Mouse (Mus musculus) heart, adult 2 months (tissue): ENCODE results near the gene Atp2a3.

ENCODE experiments used
- CTCF ChIP-seq: fragments of 200-600 bp; IDR thresholded peaks from 2 replicates; pipeline ENCODE4 v1.8.1; 2022; ENCODE audit warnings: antibody characterized with exemption, mild to moderate bottlenecking, moderate library complexity
- EP300 ChIP-seq: fragments of 200-500 bp; IDR thresholded peaks from 2 replicates; pipeline ENCODE4 v1.6.1; 2011; ENCODE audit warnings: low read depth, low read length, control low read depth; ENCODE audit not compliant: insufficient read depth
- POLR2A ChIP-seq: fragments of 200-500 bp; IDR thresholded peaks from 2 replicates; pipeline ENCODE4 v1.6.1; 2011; ENCODE audit warnings: mild to moderate bottlenecking, low read depth, low read length, control low read depth; ENCODE audit not compliant: insufficient read depth

GRCm38 (mm10) chr11:72996781-72997180 is 35.8 kb downstream of the Atp2a3 start:
- TF ChIP-seq EP300 (no peak), POLR2A (no peak), CTCF (no peak)
